Mouse (Mus musculus) monocyte, adult 2 months (primary cell): ENCODE results near the gene Gm20388.

Experiments used
- DNase-seq, 2 experiments: peaks; one replicate each; pipeline ENCODE4 v3.0.0; 2022; ENCODE audit warnings: low spot score in 2 of 2, low read depth in 1 of 2

Gm20388 gene

DNA sequence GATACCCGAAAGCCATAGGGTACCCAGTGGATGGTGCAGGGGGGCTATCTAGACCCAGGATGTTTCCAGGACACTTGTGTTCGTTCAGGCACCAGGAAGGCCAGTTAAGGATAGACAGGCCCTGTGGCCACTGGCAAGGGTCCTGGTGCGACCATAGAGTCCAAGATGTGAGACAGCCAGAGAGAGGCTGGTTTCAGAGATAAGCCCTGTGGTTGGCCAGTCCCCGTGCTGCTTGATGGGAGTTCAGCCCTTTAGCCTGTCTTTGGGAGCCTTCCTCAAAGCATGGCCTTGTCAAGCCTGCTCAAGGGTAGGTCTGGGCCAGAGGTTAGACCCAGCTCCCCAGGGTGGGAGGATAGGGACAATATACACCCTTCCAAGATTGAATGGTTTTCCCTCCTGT is 569.0 kb downstream of the Gm20388 start:
- DNase-seq: no peak

DNA sequence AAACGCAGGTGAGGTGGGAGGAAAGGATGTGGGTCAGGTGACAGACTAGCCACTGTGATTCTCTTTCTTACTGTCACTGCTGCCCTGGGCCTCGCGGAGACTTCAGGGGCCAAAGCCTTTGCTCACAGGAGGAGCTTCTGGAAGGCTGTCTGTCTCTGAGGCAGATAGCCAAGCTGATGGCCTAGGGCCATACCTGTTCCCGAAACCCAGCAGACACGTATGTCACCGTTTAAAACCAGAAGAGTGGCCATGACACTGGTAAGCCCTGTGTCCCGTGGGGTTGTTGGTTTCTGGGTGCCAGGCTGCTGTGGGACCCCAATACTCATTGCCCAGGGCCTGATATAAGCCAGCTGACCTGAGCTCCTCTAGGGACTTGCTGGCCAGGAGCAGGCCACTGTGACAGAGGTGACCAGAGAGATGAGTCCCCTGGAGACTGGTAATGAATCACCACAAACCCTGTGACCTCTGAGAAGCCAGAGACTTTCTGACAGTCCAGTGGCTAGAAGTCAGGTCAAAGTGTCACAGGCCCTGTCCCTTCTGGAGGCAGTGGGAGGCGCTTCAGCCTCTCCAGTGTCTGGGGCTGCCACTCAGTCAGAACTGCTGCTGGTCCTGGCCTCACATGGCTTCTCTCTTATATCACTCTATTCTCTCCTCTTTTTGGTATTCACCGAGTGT is 571.5 kb downstream of the Gm20388 start:
- DNase-seq: no peak

DNA sequence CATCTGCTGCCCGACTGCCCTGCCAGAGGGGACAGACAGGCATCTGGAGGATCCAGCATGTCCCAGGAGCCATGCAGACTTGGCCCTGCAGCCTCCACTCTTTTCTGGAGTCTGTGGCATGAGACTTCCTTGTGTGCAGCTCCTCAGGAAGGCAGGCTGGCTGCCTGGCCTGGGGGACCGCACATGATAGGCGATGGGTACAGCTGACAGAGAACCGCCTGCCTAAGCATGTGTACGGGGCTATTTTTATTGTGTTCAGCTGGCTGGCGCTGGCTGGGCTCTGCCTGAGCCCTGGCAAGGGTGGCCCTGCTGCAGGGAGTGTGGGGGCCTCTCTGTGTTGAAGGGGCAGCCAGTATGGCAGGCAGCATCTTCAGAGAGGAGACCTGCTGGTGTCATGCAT is 573.8 kb downstream of the Gm20388 start:
- DNase-seq: no peak

DNA sequence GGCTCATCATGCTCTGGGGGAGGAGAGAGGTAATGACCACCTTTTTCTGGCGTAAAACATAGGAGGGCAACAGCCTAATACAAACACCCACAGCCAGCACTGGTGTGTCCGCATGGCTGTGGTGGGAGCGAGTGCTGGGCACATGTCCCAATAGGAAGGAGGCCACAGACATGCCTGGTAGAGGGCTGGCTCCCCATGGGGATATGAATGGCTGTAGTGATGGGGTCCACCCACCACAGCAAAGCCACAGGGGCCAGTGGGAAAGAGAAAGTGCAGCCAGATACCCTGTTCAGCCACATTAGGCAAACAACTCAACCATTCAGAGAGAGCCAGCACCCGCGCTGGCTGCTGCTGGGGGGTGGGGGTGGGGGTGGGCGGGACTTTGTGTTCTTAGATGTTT is 574.5 kb downstream of the Gm20388 start:
- no peak for DNase-seq

DNA sequence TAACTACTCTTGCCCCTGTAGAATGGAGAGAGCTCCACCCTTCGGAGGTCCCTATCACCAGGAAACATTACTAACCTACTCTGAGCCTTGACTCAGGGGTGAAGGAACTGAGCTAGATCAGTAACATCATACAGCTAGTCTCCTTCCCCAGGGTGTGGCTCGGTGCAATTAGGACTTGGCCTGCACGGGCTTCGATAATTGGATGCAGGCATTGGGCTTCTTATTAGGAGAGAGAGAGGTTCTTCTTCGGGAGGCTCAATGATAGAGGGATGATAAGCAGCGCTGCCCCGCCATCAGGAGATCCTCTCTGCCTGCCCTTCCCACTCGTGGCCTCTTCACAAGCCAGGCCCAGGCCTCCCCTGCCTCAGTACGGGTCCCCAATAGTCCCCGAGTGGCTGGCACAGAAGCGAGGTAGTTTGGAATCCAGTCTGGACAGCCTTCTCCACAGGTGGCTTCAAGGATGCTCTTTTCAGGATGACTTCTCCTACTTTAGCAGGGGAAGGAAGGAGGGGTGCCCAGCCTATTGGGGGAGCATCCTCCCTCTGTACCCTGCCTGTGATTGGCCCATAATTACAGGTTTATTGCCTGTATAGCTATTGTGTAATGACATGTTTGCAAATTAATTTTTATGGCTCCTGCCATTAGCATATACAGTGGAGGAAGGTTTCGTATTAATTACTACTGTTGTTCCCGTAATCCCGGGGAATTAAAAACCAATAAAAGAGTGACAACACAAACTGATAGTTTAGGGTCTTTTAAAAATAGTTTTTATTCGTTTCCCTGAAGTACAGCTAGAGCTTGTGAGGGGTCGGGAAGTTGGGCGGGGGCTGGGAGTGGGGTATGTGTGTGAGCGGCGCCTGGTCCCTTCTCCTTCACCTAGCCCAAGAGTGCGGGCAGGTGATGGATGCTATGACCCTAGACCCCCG is 575.2 kb downstream of the Gm20388 start:
- DNase-seq: no peak

GRCm38 (mm10) chr8:120486477-120487376 is 576.1 kb downstream of the Gm20388 start:
- peak in 1 of 2 experiments; percentile 57 for DNase-seq

GRCm38 (mm10) chr8:120487377-120487728 is 576.7 kb downstream of the Gm20388 start:
- DNase-seq: no peak

- peak in 1 of 2 experiments; percentile 38 for DNase-seq
Observed at GRCm38 (mm10) chr8:120487729-120488510, 577.3 kb downstream of the Gm20388 start.

DNA sequence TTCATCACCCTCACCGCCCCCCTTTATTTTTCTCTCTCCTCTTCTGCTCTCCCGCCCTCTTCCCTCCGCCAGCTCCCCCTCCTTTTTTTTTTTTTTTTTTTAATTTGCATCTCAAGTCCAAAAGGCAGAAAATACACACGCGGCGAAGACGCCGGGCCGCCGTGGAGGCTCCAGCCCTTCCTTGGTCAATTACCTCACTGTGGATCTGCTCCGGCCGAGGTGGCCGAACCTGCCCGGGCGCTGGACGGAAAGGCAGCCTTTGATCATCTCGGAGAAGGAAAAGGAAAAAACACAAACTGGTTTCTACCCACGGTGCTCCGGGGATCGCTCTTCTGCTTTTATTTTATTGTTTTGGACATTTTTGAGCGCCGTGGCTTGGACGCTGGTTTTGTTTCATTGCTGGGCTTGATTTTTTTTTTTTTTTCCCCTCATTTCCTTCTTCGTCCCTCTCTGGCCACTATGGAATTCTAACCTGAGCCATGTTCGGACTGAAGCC is 578.0 kb downstream of the Gm20388 start:
- no peak for DNase-seq

DNA sequence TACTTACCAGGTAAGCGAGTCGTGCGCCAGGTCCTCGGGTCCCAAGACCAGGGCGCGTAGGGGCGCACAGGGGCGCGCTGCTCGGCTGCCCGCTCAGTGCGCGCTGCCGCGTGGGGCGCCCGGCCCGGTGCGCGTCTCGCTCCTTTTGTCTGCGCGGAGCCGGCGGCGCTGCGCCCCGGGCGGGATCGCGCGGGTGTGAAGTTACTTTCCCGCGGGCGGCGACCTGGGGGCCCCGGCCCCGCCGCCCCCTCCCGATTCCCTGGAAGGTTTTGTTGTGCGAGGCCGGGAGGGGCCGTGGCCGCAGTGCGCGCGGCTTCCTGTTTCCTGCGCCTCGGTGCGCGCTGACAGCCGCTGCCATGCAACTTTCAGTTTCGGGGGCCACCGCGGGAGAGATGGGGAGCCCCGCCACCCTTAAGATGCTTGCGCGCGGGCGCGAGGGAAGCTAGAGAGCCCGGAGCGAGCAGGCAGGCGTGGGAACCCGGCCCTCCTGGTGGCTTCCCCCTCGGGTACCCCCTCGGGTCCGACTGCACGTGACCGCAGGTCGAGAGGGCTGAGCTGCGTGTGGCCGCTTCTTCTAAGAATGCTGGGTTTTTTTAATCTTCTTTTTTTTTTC is 578.6 kb downstream of the Gm20388 start:
- DNase-seq: peak; percentile 54 to 78

GRCm38 (mm10) chr8:120489771-120490281 is 579.2 kb downstream of the Gm20388 start:
- no peak for DNase-seq

DNA sequence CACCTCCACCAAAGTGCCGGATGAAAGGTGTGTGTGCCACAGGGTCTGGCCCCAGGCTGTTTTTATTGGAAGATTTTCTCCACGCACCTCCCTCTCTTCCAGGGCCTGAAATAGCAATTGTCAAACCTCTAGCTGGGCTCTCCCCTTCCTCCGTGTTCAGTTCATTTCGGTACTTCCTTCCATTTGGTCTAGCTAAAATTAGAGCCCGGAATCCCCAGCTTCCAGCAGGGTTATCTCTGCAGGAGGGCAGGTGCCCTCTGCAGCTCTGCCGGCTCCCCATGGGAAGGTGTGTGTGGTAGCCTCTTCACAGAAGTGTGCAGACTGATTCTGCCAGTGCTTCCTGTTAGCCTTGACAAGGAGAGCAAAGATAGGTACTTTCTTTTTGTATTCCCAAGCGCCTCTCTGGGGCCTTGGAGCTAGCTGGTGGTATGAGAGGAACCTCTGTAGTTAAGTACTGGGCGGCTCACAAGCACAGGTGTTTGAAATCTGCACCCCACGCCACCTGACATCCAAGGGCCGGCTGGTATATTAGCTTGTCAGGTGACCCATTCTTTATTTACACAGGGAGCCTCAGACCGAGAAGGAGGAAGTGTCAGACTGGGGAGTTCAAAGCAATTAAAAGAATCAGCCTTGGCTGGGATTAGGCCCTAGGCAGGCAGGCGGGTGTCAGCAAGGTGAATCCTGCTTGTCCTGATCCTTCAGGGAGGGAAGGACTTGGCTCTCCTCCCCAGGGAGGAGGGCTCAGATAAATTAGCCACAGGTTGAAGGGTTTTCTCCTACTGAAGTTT is 579.9 kb downstream of the Gm20388 start:
- no peak for DNase-seq

GRCm38 (mm10) chr8:120491166-120491793 is 580.6 kb downstream of the Gm20388 start:
- DNase-seq: no peak

GRCm38 (mm10) chr8:120492193-120492880 is 581.7 kb downstream of the Gm20388 start:
- DNase-seq: no peak

DNA sequence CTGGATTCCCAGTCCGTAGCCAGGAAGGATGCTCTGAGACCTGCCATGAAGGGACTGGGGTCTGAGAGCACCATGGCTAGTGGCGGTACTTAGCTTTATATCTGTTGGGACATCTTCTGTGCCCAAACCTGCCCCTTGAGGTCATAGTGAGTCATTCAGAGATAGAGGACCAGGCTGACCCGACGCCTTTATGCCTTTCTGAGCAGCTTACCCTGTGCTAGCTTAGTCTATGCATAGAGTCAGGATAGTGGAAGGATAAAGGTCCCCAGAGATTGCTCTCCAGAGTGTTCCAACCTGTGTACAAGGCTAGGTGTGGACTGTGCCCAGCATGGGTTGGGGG is 582.2 kb downstream of the Gm20388 start:
- no peak for DNase-seq

DNA sequence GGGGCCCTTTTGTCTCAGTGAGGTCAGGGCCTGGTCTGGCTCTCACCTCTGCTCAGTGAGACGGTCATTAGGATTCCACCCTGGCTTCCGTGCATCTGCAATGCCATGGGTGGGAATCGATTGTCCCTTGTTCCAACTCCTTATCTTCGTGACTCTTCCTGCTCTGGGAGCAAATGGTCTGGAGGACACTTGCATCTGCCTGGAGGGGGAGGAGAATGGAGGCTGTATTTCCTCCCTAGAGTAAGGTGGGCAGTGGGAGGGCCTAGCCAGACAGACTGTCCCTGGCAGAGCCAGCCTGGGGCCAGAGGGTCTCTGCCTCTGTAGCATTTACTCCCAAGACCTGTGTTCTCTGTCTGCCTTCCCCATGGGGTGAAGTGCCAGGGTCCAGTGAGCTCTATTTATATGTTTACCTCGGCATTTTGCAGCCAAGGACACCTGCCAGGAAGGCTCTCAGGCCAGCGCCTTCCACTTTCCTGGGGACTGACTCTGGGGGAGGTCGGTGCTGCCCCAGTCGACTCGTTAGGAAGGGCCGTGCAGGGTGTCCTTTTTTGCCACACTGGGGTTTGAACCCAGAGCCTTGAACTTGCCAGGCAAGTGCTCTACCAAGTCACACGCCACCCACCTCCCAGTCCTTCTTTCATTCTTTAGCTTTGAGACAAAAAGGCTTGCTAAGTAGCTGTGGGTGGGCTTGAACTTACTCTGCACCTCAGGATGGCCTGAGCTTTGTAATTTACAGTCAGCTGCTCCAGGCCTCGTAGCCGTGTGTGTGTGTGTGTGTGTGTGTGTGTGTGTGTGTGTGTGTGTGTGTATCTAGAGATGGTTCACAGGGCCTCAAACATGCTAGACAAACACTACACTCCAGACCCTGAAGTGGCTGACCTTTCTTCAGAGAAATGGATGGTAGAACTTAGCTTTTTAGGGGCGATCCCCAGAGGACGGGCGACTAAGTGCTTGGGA is 583.1 kb downstream of the Gm20388 start:
- no peak for DNase-seq

GRCm38 (mm10) chr8:120494903-120495302 is 584.3 kb downstream of the Gm20388 start:
- no peak for DNase-seq
